Mouse (Mus musculus) small intestine, adult 2 months (tissue): ENCODE results near the gene Araf. TPM values are rescaled to one million over a fixed set of nuclear protein-coding genes. Genes with fewer than 3 reads are reported as not detected.

Experiments
- H3K27ac ChIP-seq: fragments of 200-500 bp; 2 replicates; pipeline ENCODE4 v1.5.1; 2012; ENCODE audit warnings: low read depth, low read length, control low read depth, inconsistent platforms; ENCODE audit not compliant: insufficient read depth
- H3K27me3 ChIP-seq: fragments of 200-500 bp; 2 replicates; pipeline ENCODE4 v1.6.1; 2012; ENCODE audit warnings: mild to moderate bottlenecking, moderate library complexity, low read length, inconsistent platforms; ENCODE audit not compliant: control insufficient read depth, insufficient read depth
- H3K36me3 ChIP-seq: fragments of 200-500 bp; 2 replicates; pipeline ENCODE4 v1.6.1; 2012; ENCODE audit warnings: mild to moderate bottlenecking, low read length, control low read depth, inconsistent platforms; ENCODE audit not compliant: control insufficient read depth, insufficient read depth
- H3K4me1 ChIP-seq: fragments of 200-500 bp; 2 replicates; pipeline ENCODE4 v1.6.1; 2012; ENCODE audit warnings: low read length, inconsistent platforms, mixed read lengths; ENCODE audit not compliant: control insufficient read depth, insufficient read depth, insufficient read length
- H3K4me3 ChIP-seq: fragments of 200-500 bp; 2 replicates; pipeline ENCODE4 v1.5.1; 2012; ENCODE audit warnings: low read depth, mild to moderate bottlenecking, control low read depth, inconsistent platforms, low read length, moderate library complexity
- CTCF ChIP-seq: fragments of 200-500 bp; IDR thresholded peaks from 2 replicates; pipeline ENCODE4 v1.5.1; 2012; ENCODE audit warnings: low read depth, mild to moderate bottlenecking, control low read depth, inconsistent platforms, low read length, moderate library complexity, mixed read lengths; ENCODE audit not compliant: insufficient replicate concordance, insufficient read length; ENCODE audit errors: extremely low read depth
- POLR2A ChIP-seq: fragments of 200-500 bp; IDR thresholded peaks from 2 replicates; pipeline ENCODE4 v1.6.1; 2012; ENCODE audit warnings: low read depth, mild to moderate bottlenecking, control low read depth, inconsistent platforms, low read length, moderate library complexity
- WGBS: fragments of 180-500 bp; shearing (Covaris S2); methylation state at CpG from one replicate; pipeline ENCODE4 v1.1.7; 2018; 5-methylcytosine and 5-hydroxymethylcytosine counted together
- polyA plus RNA-seq: library from polyadenylated mRNA; depleted of rRNA; stranded (reverse); fragments of >200 nt; gene quantifications from 2 replicates; pipeline ENCODE4 v1.2.3, GENCODE M21; 2012; rRNA removed

The Araf gene
- polyA plus RNA-seq: 79.8 and 135 TPM in 2 replicates

GRCm38 (mm10) chrX:20797681-20798080 lies at the start of gene Araf:
Araf (plus strand) TSS chrX:20797814.
- peak within 1 kb of the TSS; percentile 55 for H3K4me3 ChIP-seq
- WGBS: 18% methylated on average over 7 of the region's 7 CpGs
- no peaks in the 10 kb centered on the region; the same call in 1 of the 2 replicates for H3K4me1 ChIP-seq
- H3K36me3 ChIP-seq: no peaks in the 10 kb centered on the region
- no peak for TF ChIP-seq POLR2A
- no peak for TF ChIP-seq CTCF
- H3K27me3 ChIP-seq: no peaks in the 10 kb centered on the region
- peak within 1 kb of the TSS; percentile 50 for H3K27ac ChIP-seq

- TF ChIP-seq CTCF: no peak
Measured at GRCm38 (mm10) chrX:20748829-20749228, 48.8 kb upstream of the Araf start.

GRCm38 (mm10) chrX:20761201-20761600 lies 36.4 kb upstream of the Araf start:
- no peaks in the 10 kb centered on the region for H3K36me3 ChIP-seq
- 77% methylated on average over 4 of the region's 4 CpGs for WGBS
- H3K27me3 ChIP-seq: no peaks in the 10 kb centered on the region
- H3K4me1 ChIP-seq: no peaks in the 10 kb centered on the region
- no peak overlapping the region for H3K4me3 ChIP-seq
- no peak overlapping the region for H3K27ac ChIP-seq
- TF ChIP-seq CTCF: no peak
- TF ChIP-seq POLR2A: no peak

More at GRCm38 (mm10) chrX:20748829-20749228, 48.8 kb upstream of the Araf start:
- no peaks in the 10 kb centered on the region for H3K27me3 ChIP-seq
- no peaks in the 10 kb centered on the region for H3K4me1 ChIP-seq
- WGBS: 67% methylated on average over 2 of the region's 2 CpGs
- no peak overlapping the region for H3K4me3 ChIP-seq
- no peak overlapping the region for H3K27ac ChIP-seq
- no peaks in the 10 kb centered on the region for H3K36me3 ChIP-seq

GRCm38 (mm10) chrX:20770697-20771381 lies 26.8 kb upstream of the Araf start:
- TF ChIP-seq CTCF: peak; percentile 78; the same call in 1 of the 2 replicates
- no peak for TF ChIP-seq POLR2A
- Histone ChIP-seq H3K27me3 (no peaks in the 10 kb centered on the region), H3K4me1 (no peaks in the 10 kb centered on the region), H3K27ac (no peak overlapping the region), H3K4me3 (no peak overlapping the region), H3K36me3 (no peaks in the 10 kb centered on the region)
- 4% methylated on average over 1 of the region's 1 CpGs for WGBS

- TF ChIP-seq POLR2A (no peak), CTCF (no peak)
- H3K4me1 ChIP-seq: no peaks in the 10 kb centered on the region
- no peaks in the 10 kb centered on the region for H3K36me3 ChIP-seq
- H3K27ac ChIP-seq: no peak overlapping the region
- no peak overlapping the region for H3K4me3 ChIP-seq
- no peaks in the 10 kb centered on the region for H3K27me3 ChIP-seq
- 46% methylated on average over 2 of the region's 2 CpGs for WGBS
Measured at GRCm38 (mm10) chrX:20771666-20772065, 25.9 kb upstream of the Araf start.

GRCm38 (mm10) chrX:20775271-20776016 lies 22.2 kb upstream of the Araf start:
- Histone ChIP-seq H3K27me3 (no peaks in the 10 kb centered on the region), H3K4me1 (no peaks in the 10 kb centered on the region), H3K4me3 (no peak overlapping the region), H3K27ac (no peak overlapping the region), H3K36me3 (no peaks in the 10 kb centered on the region)
- TF ChIP-seq POLR2A (no peak), CTCF (no peak)
- WGBS: 60% methylated on average over 19 of the region's 19 CpGs

GRCm38 (mm10) chrX:20777619-20778018 lies 20.0 kb upstream of the Araf start:
- no peaks in the 10 kb centered on the region for H3K4me1 ChIP-seq
- TF ChIP-seq POLR2A (no peak), CTCF (no peak)
- H3K27ac ChIP-seq: no peak overlapping the region
- H3K4me3 ChIP-seq: no peak overlapping the region
- H3K36me3 ChIP-seq: no peaks in the 10 kb centered on the region
- no peaks in the 10 kb centered on the region for H3K27me3 ChIP-seq
